Mouse (Mus musculus) cortical plate, adult 2 months (tissue): ENCODE measurements around the gene Zfp609.

Experiments
- CTCF ChIP-seq: fragments of 200-500 bp; IDR thresholded peaks from 2 replicates; pipeline ENCODE4 v1.5.1; 2011; ENCODE audit warnings: mild to moderate bottlenecking, control low read depth, low read length; ENCODE audit not compliant: insufficient read depth; ENCODE audit errors: extremely low read depth
- POLR2A ChIP-seq: fragments of 200-500 bp; IDR thresholded peaks from 2 replicates; pipeline ENCODE4 v1.6.1; 2011; ENCODE audit warnings: mild to moderate bottlenecking, low read length, control low read depth; ENCODE audit not compliant: insufficient read depth; ENCODE audit errors: extremely low read depth

- no peak for TF ChIP-seq CTCF
- no peak for TF ChIP-seq POLR2A
These were observed 125.1 kb downstream of the Zfp609 start for GRCm38 (mm10) chr9:65702286-65702685.
